Mouse (Mus musculus): ENCODE measurements around the gene Necab3. TPM values are rescaled to one million over a fixed set of nuclear protein-coding genes. Genes with fewer than 3 reads are reported as not detected.

Gene Necab3
- polyA plus RNA-seq, 1 experiment from 2014 or later: 3.9 TPM

- H3K27ac ChIP-seq: no peak overlapping the region
- DNase-seq (ENCODE audit: extremely low spot score, low spot score): no peak
- H3K4me3 ChIP-seq: no peak overlapping the region
- H3K9me3 ChIP-seq: no peaks in the 10 kb centered on the region
- H3K27me3 ChIP-seq (ENCODE audit: poor library complexity, severe bottlenecking): no peaks in the 10 kb centered on the region
- 89% methylated on average over 3 of the region's 3 CpGs for WGBS
- no peaks in the 10 kb centered on the region for H3K4me1 ChIP-seq
- peaks cover 93% of the 10 kb centered on the region for H3K36me3 ChIP-seq (replicated peaks)
These were observed 32.2 kb downstream of the Necab3 start for GRCm38 (mm10) chr2:154526531-154526930.

GRCm38 (mm10) chr2:154525285-154525684 lies 33.4 kb downstream of the Necab3 start:
- Histone ChIP-seq H3K36me3 (replicated peaks) (peaks cover 93% of the 10 kb centered on the region), H3K27ac (no peak overlapping the region), H3K9me3 (no peaks in the 10 kb centered on the region), H3K27me3 (ENCODE audit: poor library complexity, severe bottlenecking) (no peaks in the 10 kb centered on the region), H3K4me3 (no peak overlapping the region), H3K4me1 (no peaks in the 10 kb centered on the region)
- no peak for DNase-seq (ENCODE audit: extremely low spot score, low spot score)
- WGBS: 96% methylated on average over 2 of the region's 2 CpGs

GRCm38 (mm10) chr2:154522334-154522733 lies 36.4 kb downstream of the Necab3 start:
- no peaks in the 10 kb centered on the region for H3K9me3 ChIP-seq
- peaks cover 91% of the 10 kb centered on the region for H3K36me3 ChIP-seq (replicated peaks)
- H3K4me1 ChIP-seq: no peaks in the 10 kb centered on the region
- H3K27me3 ChIP-seq (ENCODE audit: poor library complexity, severe bottlenecking): no peaks in the 10 kb centered on the region
- WGBS: 93% methylated on average over 5 of the region's 5 CpGs
- no peak overlapping the region for H3K4me3 ChIP-seq
- no peak overlapping the region for H3K27ac ChIP-seq
- no peak for DNase-seq (ENCODE audit: extremely low spot score, low spot score)

- H3K27ac ChIP-seq: no peak overlapping the region
- H3K36me3 ChIP-seq (replicated peaks): peaks cover 92% of the 10 kb centered on the region
- no peak for DNase-seq (ENCODE audit: extremely low spot score, low spot score)
- no peaks in the 10 kb centered on the region for H3K4me1 ChIP-seq
- no peaks in the 10 kb centered on the region for H3K27me3 ChIP-seq (ENCODE audit: poor library complexity, severe bottlenecking)
- no peaks in the 10 kb centered on the region for H3K9me3 ChIP-seq
- H3K4me3 ChIP-seq: no peak overlapping the region
These were observed 37.2 kb downstream of the Necab3 start for GRCm38 (mm10) chr2:154521449-154521848.

- H3K27me3 ChIP-seq (ENCODE audit: poor library complexity, severe bottlenecking): no peaks in the 10 kb centered on the region
- H3K36me3 ChIP-seq (replicated peaks): peaks cover 78% of the 10 kb centered on the region
- 95% methylated on average over 5 of the region's 5 CpGs for WGBS
These were observed 41.3 kb downstream of the Necab3 start for GRCm38 (mm10) chr2:154517424-154517823.

GRCm38 (mm10) chr2:154516944-154517343 lies 41.7 kb downstream of the Necab3 start:
- no peaks in the 10 kb centered on the region for H3K4me1 ChIP-seq
- DNase-seq (ENCODE audit: extremely low spot score, low spot score): no peak
- no peaks in the 10 kb centered on the region for H3K9me3 ChIP-seq
- no peaks in the 10 kb centered on the region for H3K27me3 ChIP-seq (ENCODE audit: poor library complexity, severe bottlenecking)
- H3K36me3 ChIP-seq (replicated peaks): peaks cover 78% of the 10 kb centered on the region
- H3K27ac ChIP-seq: no peak overlapping the region
- WGBS: 90% methylated on average over 3 of the region's 3 CpGs
- no peak overlapping the region for H3K4me3 ChIP-seq

More at GRCm38 (mm10) chr2:154517424-154517823, 41.3 kb downstream of the Necab3 start:
- DNase-seq (ENCODE audit: extremely low spot score, low spot score): no peak
- no peaks in the 10 kb centered on the region for H3K9me3 ChIP-seq
- no peak overlapping the region for H3K4me3 ChIP-seq
- H3K27ac ChIP-seq: no peak overlapping the region
- H3K4me1 ChIP-seq: no peaks in the 10 kb centered on the region

GRCm38 (mm10) chr2:154510141-154510540 lies 48.5 kb downstream of the Necab3 start:
- WGBS: 92% methylated on average over 3 of the region's 3 CpGs
- Histone ChIP-seq H3K4me1 (no peaks in the 10 kb centered on the region), H3K9me3 (no peaks in the 10 kb centered on the region), H3K4me3 (no peak overlapping the region), H3K27ac (no peak overlapping the region), H3K27me3 (ENCODE audit: poor library complexity, severe bottlenecking) (no peaks in the 10 kb centered on the region), H3K36me3 (replicated peaks) (peaks cover 80% of the 10 kb centered on the region)
- DNase-seq (ENCODE audit: extremely low spot score, low spot score): no peak

GRCm38 (mm10) chr2:154508450-154508849 lies 50.2 kb downstream of the Necab3 start:
- H3K4me1 ChIP-seq: no peaks in the 10 kb centered on the region
- no peak overlapping the region for H3K4me3 ChIP-seq
- H3K27me3 ChIP-seq (ENCODE audit: poor library complexity, severe bottlenecking): no peaks in the 10 kb centered on the region
- H3K27ac ChIP-seq: no peak overlapping the region
- H3K9me3 ChIP-seq: no peaks in the 10 kb centered on the region
- DNase-seq (ENCODE audit: extremely low spot score, low spot score): no peak
- peaks cover 92% of the 10 kb centered on the region for H3K36me3 ChIP-seq (replicated peaks)
- 92% methylated on average over 4 of the region's 4 CpGs for WGBS

- Histone ChIP-seq H3K4me3 (no peak overlapping the region), H3K36me3 (replicated peaks) (peaks cover 93% of the 10 kb centered on the region), H3K4me1 (no peaks in the 10 kb centered on the region), H3K27me3 (ENCODE audit: poor library complexity, severe bottlenecking) (no peaks in the 10 kb centered on the region), H3K27ac (no peak overlapping the region), H3K9me3 (no peaks in the 10 kb centered on the region)
- DNase-seq (ENCODE audit: extremely low spot score, low spot score): no peak
- 83% methylated on average over 9 of the region's 9 CpGs for WGBS
These were observed 51.0 kb downstream of the Necab3 start for GRCm38 (mm10) chr2:154507566-154508283.

- DNase-seq (ENCODE audit: extremely low spot score, low spot score): no peak
- 75% methylated on average over 2 of the region's 2 CpGs for WGBS
- no peaks in the 10 kb centered on the region for H3K4me1 ChIP-seq
- H3K27ac ChIP-seq: no peak overlapping the region
- H3K4me3 ChIP-seq: no peak overlapping the region
- H3K27me3 ChIP-seq (ENCODE audit: poor library complexity, severe bottlenecking): no peaks in the 10 kb centered on the region
- H3K9me3 ChIP-seq: no peaks in the 10 kb centered on the region
- H3K36me3 ChIP-seq (replicated peaks): peaks cover 89% of the 10 kb centered on the region
These were observed 51.6 kb downstream of the Necab3 start for GRCm38 (mm10) chr2:154507076-154507475.

- WGBS: 94% methylated on average over 3 of the region's 3 CpGs
- Histone ChIP-seq H3K27me3 (ENCODE audit: poor library complexity, severe bottlenecking) (no peaks in the 10 kb centered on the region), H3K9me3 (no peaks in the 10 kb centered on the region), H3K36me3 (replicated peaks) (peaks cover 50% of the 10 kb centered on the region), H3K27ac (no peak overlapping the region), H3K4me3 (no peak overlapping the region), H3K4me1 (no peaks in the 10 kb centered on the region)
- no peak for DNase-seq (ENCODE audit: extremely low spot score, low spot score)
These were observed 57.9 kb downstream of the Necab3 start for GRCm38 (mm10) chr2:154500758-154501157.

GRCm38 (mm10) chr2:154499717-154500247 lies 58.9 kb downstream of the Necab3 start:
- DNase-seq (ENCODE audit: extremely low spot score, low spot score): no peak
- peaks cover 40% of the 10 kb centered on the region for H3K36me3 ChIP-seq (replicated peaks)
- no peaks in the 10 kb centered on the region for H3K27me3 ChIP-seq (ENCODE audit: poor library complexity, severe bottlenecking)
- no peak overlapping the region for H3K27ac ChIP-seq
- H3K4me3 ChIP-seq: no peak overlapping the region
- no peaks in the 10 kb centered on the region for H3K4me1 ChIP-seq
- 98% methylated on average over 2 of the region's 2 CpGs for WGBS
- H3K9me3 ChIP-seq: no peaks in the 10 kb centered on the region

GRCm38 (mm10) chr2:154498571-154498970 lies 60.1 kb downstream of the Necab3 start:
- no peaks in the 10 kb centered on the region for H3K4me1 ChIP-seq
- H3K27me3 ChIP-seq (ENCODE audit: poor library complexity, severe bottlenecking): no peaks in the 10 kb centered on the region
- H3K36me3 ChIP-seq (replicated peaks): peaks cover 30% of the 10 kb centered on the region
- DNase-seq (ENCODE audit: extremely low spot score, low spot score): no peak
- no peak overlapping the region for H3K27ac ChIP-seq
- no peaks in the 10 kb centered on the region for H3K9me3 ChIP-seq
- no peak overlapping the region for H3K4me3 ChIP-seq
- 87% methylated on average over 5 of the region's 5 CpGs for WGBS

All from forebrain, embryonic 10.5 days (tissue).